Mouse (Mus musculus) lung, embryonic 14.5 days (tissue): ENCODE data around the gene Fignl1. TPM values are rescaled to one million over a fixed set of nuclear protein-coding genes. Genes with fewer than 3 reads are reported as not detected.

ENCODE experiments used
- ATAC-seq: fragments of 200-750 bp; cut with Nextera tagmentation; 2 replicates; pipeline ENCODE4 v1.8.0; 2017; ENCODE audit warnings: mild to moderate bottlenecking, moderate TSS enrichment, moderate library complexity; ENCODE audit not compliant: insufficient read depth
- DNase-seq: peaks from one replicate; pipeline ENCODE4 v3.0.0-alpha.2; 2015
- H3K27ac ChIP-seq: fragments of 300-500 bp; sonication (generic); 2 replicates; pipeline ENCODE4 v1.5.1; 2014; ENCODE audit warnings: low read depth, mild to moderate bottlenecking, moderate library complexity
- H3K27me3 ChIP-seq: fragments of 300-500 bp; sonication (generic); 2 replicates; pipeline ENCODE4 v1.6.1; 2014; ENCODE audit warnings: low read length, control low read depth; ENCODE audit not compliant: insufficient read depth
- H3K36me3 ChIP-seq: fragments of 300-500 bp; sonication (generic); 2 replicates; pipeline ENCODE4 v1.6.1; 2014; ENCODE audit warnings: control low read depth; ENCODE audit not compliant: insufficient read depth
- H3K4me1 ChIP-seq: fragments of 300-500 bp; sonication (generic); 2 replicates; pipeline ENCODE4 v1.6.1; 2014; ENCODE audit warnings: antibody characterized with exemption, control low read depth; ENCODE audit not compliant: insufficient read depth
- H3K4me2 ChIP-seq: fragments of 300-500 bp; sonication (generic); 2 replicates; pipeline ENCODE4 v1.6.1; 2014; ENCODE audit warnings: mild to moderate bottlenecking
- H3K4me3 ChIP-seq: fragments of 300-500 bp; sonication (generic); 2 replicates; pipeline ENCODE4 v1.5.1; 2014; ENCODE audit warnings: low read depth, low read length
- H3K9ac ChIP-seq: fragments of 300-500 bp; sonication (generic); 2 replicates; pipeline ENCODE4 v1.6.1; 2014
- H3K9me3 ChIP-seq: fragments of 300-500 bp; sonication (generic); 2 replicates; pipeline ENCODE4 v1.6.1; 2016; ENCODE audit warnings: low read depth, low read length, control low read depth
- CTCF ChIP-seq: IDR thresholded peaks from 2 replicates; pipeline ENCODE4 v1.5.1; 2016; ENCODE audit warnings: antibody characterized with exemption, low read depth
- WGBS: fragments of 180-500 bp; shearing (Covaris S2); extraction: QIAGEN DNeasy Blood & Tissue Kit; methylation state at CpG from one replicate; pipeline ENCODE4 v1.1.7; 2014; 5-methylcytosine and 5-hydroxymethylcytosine counted together
- polyA plus RNA-seq: library from polyadenylated mRNA; unstranded; fragments of >200 nt; fragmentation: Nextera tagmentation; extraction: Ambion mirVana; gene quantifications from 2 replicates; pipeline ENCODE4 v1.2.1, GENCODE M21; 2014

The Fignl1 gene
- 97.5 and 102 TPM in 2 replicates for polyA plus RNA-seq

DNA sequence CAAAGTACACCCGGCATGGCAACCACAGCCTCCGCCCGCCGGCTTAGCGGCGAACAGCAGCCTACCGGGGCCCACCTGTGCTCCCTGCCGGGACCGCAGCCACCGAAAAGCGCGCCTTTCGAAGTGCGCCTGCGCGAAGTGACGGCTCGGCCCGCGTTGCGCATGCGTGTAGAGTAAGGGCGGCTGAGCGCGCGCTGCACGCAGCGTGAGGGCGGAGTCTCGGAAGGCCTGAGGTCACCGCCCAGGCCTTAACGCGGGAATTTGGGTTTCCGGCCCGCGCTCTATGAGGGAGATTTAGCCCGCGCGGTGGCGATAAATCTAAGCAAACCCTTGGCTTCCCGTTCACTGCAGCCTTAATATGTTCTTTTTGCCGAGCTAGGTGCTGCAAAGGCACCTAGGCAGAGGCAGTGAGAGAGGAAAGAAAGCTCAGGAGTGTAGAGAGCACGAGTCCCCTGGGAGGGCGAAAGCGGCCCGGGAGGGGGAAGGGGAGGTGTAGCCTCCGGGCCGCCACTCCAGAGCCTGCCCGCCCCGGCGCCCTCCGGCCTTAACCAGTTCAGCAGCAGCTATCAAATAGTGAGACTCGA lies at the start of gene Fignl1:
Gene Fignl1, minus strand, starts transcription at position 143 of the 584 bp plus-strand sequence.
- peaks cover 26% of the 10 kb centered on the region for H3K36me3 ChIP-seq
- peaks cover 6% of the 10 kb centered on the region; the same call in 1 of the 2 replicates for H3K4me1 ChIP-seq
- peak within 1 kb of the TSS; percentile 72 for H3K4me3 ChIP-seq
- no peaks in the 10 kb centered on the region for H3K9me3 ChIP-seq
- no peaks in the 10 kb centered on the region for H3K27me3 ChIP-seq
- peak within 1 kb of the TSS; percentile 100 for H3K27ac ChIP-seq
- ATAC-seq = peak; percentile 96
- peak; percentile 100 for DNase-seq
- peak within 1 kb of the TSS; percentile 85 for H3K9ac ChIP-seq
- peak within 1 kb of the TSS; percentile 72 for H3K4me2 ChIP-seq
- under 1% methylated on average over 53 of the region's 53 CpGs for WGBS
- TF ChIP-seq CTCF = peak; percentile 37; the same call in 1 of the 2 replicates

DNA sequence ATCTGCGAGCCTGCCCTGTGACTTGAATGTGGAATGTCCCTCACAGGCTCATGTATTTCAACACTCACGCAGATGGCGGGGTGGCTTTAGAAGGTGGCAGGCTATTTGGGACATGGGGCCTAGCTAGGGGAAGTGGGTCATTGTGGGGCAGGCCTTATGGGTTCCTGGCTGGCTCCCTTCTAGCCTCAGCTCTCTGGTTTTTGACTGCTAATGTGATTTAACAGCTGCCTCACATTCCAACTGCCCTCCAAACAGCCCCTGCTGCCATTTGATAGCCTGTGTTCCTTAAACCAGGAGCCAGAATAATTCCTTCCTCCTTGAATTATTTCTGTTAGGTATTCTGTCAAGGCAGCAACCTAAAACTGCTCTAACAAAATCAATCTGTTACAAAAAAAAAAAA lies 48.2 kb upstream of the Fignl1 start:
- no peaks in the 10 kb centered on the region for H3K9me3 ChIP-seq
- H3K9ac ChIP-seq = no peak overlapping the region
- H3K36me3 ChIP-seq = no peaks in the 10 kb centered on the region
- 96% methylated on average over 3 of the region's 3 CpGs for WGBS
- no peak overlapping the region for H3K27ac ChIP-seq
- TF ChIP-seq CTCF = no peak
- ATAC-seq (no peak), DNase-seq (no peak)
- no peak overlapping the region for H3K4me3 ChIP-seq
- H3K4me2 ChIP-seq = no peak overlapping the region
- no peaks in the 10 kb centered on the region for H3K27me3 ChIP-seq
- peaks cover 21% of the 10 kb centered on the region for H3K4me1 ChIP-seq

DNA sequence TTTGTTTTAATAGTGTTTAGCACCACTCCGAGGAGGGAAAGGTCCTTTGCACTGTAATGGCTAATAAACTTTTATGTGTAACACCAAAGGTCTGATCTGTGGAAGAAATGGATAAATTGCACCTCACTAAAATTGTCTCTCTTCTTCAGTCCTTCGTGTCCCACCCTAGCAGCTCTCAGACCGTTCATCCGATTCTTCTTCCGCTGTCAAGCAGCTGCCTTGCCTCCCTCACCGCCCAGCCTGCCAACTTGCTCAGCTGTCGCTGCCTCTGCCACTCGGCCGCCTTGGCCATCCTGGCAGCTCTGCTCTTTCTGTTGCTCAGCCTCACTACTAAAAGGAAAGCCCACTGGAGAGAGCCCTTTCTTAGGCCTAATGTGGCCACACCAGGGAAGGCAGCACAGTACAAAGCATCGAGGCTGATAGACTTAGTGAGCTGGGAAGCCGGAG lies 46.9 kb upstream of the Fignl1 start:
- Histone ChIP-seq H3K36me3 (no peaks in the 10 kb centered on the region), H3K27me3 (no peaks in the 10 kb centered on the region), H3K9me3 (no peaks in the 10 kb centered on the region), H3K4me3 (no peak overlapping the region), H3K4me1 (peaks cover 21% of the 10 kb centered on the region), H3K27ac (peak overlapping the region; percentile 68), H3K9ac (no peak overlapping the region), H3K4me2 (no peak overlapping the region)
- 52% methylated on average over 11 of the region's 11 CpGs for WGBS
- TF ChIP-seq CTCF = no peak
- ATAC-seq (no peak), DNase-seq (peak; percentile 40)

DNA sequence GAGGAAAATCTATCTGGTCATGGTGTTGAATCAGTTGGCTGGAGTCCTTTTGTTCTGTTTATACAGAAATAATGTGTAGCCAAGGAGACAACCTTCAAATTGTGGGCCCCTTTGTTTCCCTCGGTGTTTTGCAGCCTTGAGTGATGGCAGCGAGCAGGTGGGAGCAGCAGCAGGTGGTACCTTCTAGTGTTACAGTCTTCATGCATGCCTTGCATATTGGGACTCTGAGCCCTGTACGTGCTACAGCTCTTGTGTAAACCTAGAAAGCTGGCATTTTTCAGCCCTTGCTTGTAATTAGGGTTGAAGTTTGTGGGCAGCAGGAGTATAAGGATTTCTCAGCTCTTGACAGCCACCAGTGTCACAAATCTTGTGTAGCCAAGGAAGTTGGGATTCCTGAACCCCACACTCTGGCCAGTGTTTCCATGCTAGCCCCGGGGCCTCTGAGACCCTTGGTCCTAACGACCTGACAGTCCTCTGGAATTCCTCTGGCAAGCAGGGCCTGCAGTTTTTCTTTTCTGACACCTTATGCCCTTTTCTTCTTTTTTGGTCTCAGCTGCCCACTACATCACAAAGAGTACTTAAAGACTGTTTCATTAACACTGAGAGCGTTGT lies 46.4 kb upstream of the Fignl1 start:
- H3K27me3 ChIP-seq = no peaks in the 10 kb centered on the region
- H3K9ac ChIP-seq = no peak overlapping the region

DNA sequence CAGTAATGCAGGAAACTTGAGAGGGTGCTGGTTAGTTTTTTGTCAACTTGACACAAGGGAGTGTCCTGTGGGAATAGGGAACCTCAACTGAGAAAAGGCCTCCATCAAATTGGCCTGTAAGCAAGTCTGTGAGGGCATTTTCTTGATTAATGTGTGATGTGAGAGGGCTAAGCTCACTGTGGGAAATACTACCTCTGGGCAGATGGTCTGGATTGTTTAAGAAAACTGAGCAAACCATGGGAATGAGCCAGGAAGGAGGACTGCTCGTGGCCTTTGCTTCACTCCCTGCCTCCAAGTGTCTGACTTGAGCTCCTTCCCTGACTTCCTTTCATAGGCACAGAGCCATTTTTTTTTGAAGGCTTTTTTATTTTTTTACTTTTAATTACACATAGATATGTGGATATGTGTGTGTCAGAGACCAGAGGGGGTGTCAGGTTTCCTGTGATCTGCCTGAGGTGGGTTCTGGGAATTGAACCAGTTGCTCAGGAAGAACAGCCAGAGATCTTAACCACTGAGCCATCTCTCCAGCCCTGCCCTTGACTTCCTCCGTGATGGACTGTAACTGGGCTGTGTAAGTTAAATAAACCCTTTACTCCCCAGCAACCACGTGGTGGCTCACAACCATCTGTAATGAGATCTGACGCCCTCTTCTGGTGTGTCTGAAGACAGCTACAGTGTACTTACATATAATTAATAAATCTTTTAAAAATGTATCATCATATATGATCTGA lies 45.1 kb upstream of the Fignl1 start:
- WGBS = 32% methylated on average over 4 of the region's 4 CpGs
- no peak for TF ChIP-seq CTCF
- Histone ChIP-seq H3K27me3 (no peaks in the 10 kb centered on the region), H3K4me2 (no peak overlapping the region), H3K9ac (no peak overlapping the region), H3K4me1 (peaks cover 33% of the 10 kb centered on the region), H3K4me3 (no peak overlapping the region), H3K36me3 (no peaks in the 10 kb centered on the region), H3K9me3 (no peaks in the 10 kb centered on the region), H3K27ac (peak overlapping the region; percentile 85)
- peak; percentile 61 for ATAC-seq
- DNase-seq = peak; percentile 64

More for the DNA sequence above, 46.4 kb upstream of the Fignl1 start:
- 37% methylated on average over 6 of the region's 6 CpGs for WGBS
- H3K27ac ChIP-seq = peak overlapping the region; percentile 85
- H3K4me1 ChIP-seq = peaks cover 26% of the 10 kb centered on the region
- DNase-seq (peak; percentile 29), ATAC-seq (0 out of 2 replicates have a peak, but pooled peaks have one; percentile 52)
- H3K9me3 ChIP-seq = no peaks in the 10 kb centered on the region
- no peak for TF ChIP-seq CTCF
- H3K4me3 ChIP-seq = no peak overlapping the region
- H3K36me3 ChIP-seq = no peaks in the 10 kb centered on the region
- no peak overlapping the region for H3K4me2 ChIP-seq

DNA sequence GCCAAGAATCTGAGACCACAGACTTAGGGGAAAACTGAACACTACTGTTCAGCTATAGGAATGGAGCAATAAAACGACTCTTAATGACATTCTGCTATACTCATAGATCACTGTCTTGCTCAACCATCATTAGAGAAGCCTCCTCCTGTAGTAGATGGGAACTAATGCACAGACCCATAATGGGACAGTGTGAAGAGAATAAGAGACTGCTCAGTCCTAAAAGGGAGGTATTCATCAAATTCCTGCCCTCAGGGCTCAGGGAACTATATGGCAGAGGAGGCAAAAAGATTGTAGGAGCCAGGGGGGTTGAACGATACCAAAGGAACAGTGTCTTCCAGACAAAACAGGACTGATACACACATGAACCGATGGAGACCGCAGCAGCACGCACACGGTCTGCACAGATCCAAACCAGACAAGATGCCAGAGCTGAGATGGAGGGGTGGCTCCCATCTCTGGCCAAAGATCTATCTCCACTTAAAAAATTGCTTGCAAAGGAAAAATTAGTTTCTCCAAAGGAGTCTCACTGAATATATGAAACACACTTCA lies 43.3 kb upstream of the Fignl1 start:
- H3K9me3 ChIP-seq = no peaks in the 10 kb centered on the region
- TF ChIP-seq CTCF = no peak
- no peak overlapping the region for H3K4me2 ChIP-seq
- 55% methylated on average over 6 of the region's 6 CpGs for WGBS
- H3K27me3 ChIP-seq = no peaks in the 10 kb centered on the region
- no peak for DNase-seq
- H3K4me3 ChIP-seq = no peak overlapping the region
- no peak for ATAC-seq
- peak overlapping the region; percentile 47; the same call in 1 of the 2 replicates for H3K27ac ChIP-seq
- H3K4me1 ChIP-seq = peaks cover 33% of the 10 kb centered on the region
- H3K9ac ChIP-seq = no peak overlapping the region
- no peaks in the 10 kb centered on the region for H3K36me3 ChIP-seq
